Mouse (Mus musculus) myocyte (in vitro differentiated cells): ENCODE measurements around the gene Lamb3. TPM values are rescaled to one million over a fixed set of nuclear protein-coding genes. Genes with fewer than 3 reads are reported as not detected.
"Not testable (repeated sequence)": the region's sequence is repeated elsewhere in the genome, so short reads cannot be mapped to it uniquely, and the experiment has no call there.

Experiments used
- H3K27me3 ChIP-seq: one replicate; pipeline ENCODE4 v1.6.1; 2011; ENCODE audit not compliant: control insufficient read depth, insufficient read depth, insufficient read length
- H3K36me3 ChIP-seq: one replicate; pipeline ENCODE4 v1.6.1; 2011; ENCODE audit not compliant: control insufficient read depth, insufficient read depth
- H3K4me2 ChIP-seq: one replicate; pipeline ENCODE4 v1.6.1; 2011; ENCODE audit warnings: low read depth, control low read depth
- H3K4me3 ChIP-seq: one replicate; pipeline ENCODE4 v1.5.1; 2011; ENCODE audit warnings: mild to moderate bottlenecking, control low read depth, moderate library complexity
- H3K79me2 ChIP-seq: one replicate; pipeline ENCODE4 v1.6.1; 2011; ENCODE audit not compliant: control insufficient read depth, insufficient read depth
- H3ac ChIP-seq: one replicate; pipeline ENCODE4 v1.6.1; 2011; ENCODE audit not compliant: control insufficient read depth, insufficient read length
- CEBPB ChIP-seq: IDR thresholded peaks from 2 replicates; pipeline ENCODE4 v1.6.1; 2011; ENCODE audit warnings: mild to moderate bottlenecking, moderate library complexity; ENCODE audit not compliant: poor library complexity, insufficient read depth, severe bottlenecking
- E2F4 ChIP-seq: IDR thresholded peaks from one replicate; pipeline ENCODE4 v1.6.1; 2011; ENCODE audit warnings: mild to moderate bottlenecking, control low read depth, moderate library complexity; ENCODE audit not compliant: insufficient read depth
- MAX ChIP-seq: IDR thresholded peaks from one replicate; pipeline ENCODE4 v1.6.1; 2011; ENCODE audit warnings: low read depth, mild to moderate bottlenecking, control low read depth
- MYOD1 ChIP-seq, 3 experiments: IDR thresholded peaks; one replicate each; pipeline ENCODE4 v1.6.1; 2011; ENCODE audit warnings: control low read depth in 2 of 3, low read depth in 2 of 3, mild to moderate bottlenecking in 2 of 3, moderate library complexity in 1 of 3; ENCODE audit not compliant: insufficient read length in 2 of 3, control insufficient read depth in 1 of 3
- MYOG ChIP-seq, 3 experiments: IDR thresholded peaks; one replicate each; pipeline ENCODE4 v1.6.1; 2011; ENCODE audit warnings: control low read depth in 2 of 3, low read depth in 2 of 3, mild to moderate bottlenecking in 2 of 3; ENCODE audit not compliant: insufficient read length in 2 of 3, control insufficient read depth in 1 of 3, insufficient read depth in 1 of 3
- POLR2A ChIP-seq: IDR thresholded peaks from one replicate; pipeline ENCODE4 v1.6.1; 2011; ENCODE audit warnings: low read depth, mild to moderate bottlenecking, control low read depth, moderate library complexity; ENCODE audit not compliant: insufficient read length
- POLR2AphosphoS2 ChIP-seq: IDR thresholded peaks from one replicate; pipeline ENCODE4 v1.6.1; 2011; ENCODE audit warnings: low read depth, control low read depth; ENCODE audit not compliant: insufficient read length
- REST ChIP-seq: IDR thresholded peaks from one replicate; pipeline ENCODE4 v1.6.1; 2011; ENCODE audit warnings: mild to moderate bottlenecking, control low read depth, moderate library complexity; ENCODE audit not compliant: insufficient read depth, insufficient read length
- SRF ChIP-seq: IDR thresholded peaks from one replicate; pipeline ENCODE4 v1.6.1; 2011; ENCODE audit warnings: low read depth; ENCODE audit not compliant: control insufficient read depth, insufficient read length
- TCF12 ChIP-seq: IDR thresholded peaks from one replicate; pipeline ENCODE4 v1.6.1; 2011; ENCODE audit warnings: mild to moderate bottlenecking, control low read depth; ENCODE audit not compliant: poor library complexity, insufficient read depth, severe bottlenecking
- TCF3 ChIP-seq: IDR thresholded peaks from one replicate; pipeline ENCODE4 v1.6.1; 2011; ENCODE audit warnings: low read depth, control low read depth; ENCODE audit not compliant: insufficient read length
- USF1 ChIP-seq: IDR thresholded peaks from one replicate; pipeline ENCODE4 v1.6.1; 2011; ENCODE audit warnings: low read depth, mild to moderate bottlenecking, control low read depth, moderate library complexity
- polyA plus RNA-seq: library from polyadenylated mRNA; unstranded; fragments of >200 nt; fragmentation: generic; extraction: Trizol; gene quantifications from one replicate; pipeline ENCODE4 v1.2.1, GENCODE M21; 2012; ENCODE audit warnings: missing spikeins

Gene Lamb3
- polyA plus RNA-seq, 1 experiment, result 15.5 TPM

DNA sequence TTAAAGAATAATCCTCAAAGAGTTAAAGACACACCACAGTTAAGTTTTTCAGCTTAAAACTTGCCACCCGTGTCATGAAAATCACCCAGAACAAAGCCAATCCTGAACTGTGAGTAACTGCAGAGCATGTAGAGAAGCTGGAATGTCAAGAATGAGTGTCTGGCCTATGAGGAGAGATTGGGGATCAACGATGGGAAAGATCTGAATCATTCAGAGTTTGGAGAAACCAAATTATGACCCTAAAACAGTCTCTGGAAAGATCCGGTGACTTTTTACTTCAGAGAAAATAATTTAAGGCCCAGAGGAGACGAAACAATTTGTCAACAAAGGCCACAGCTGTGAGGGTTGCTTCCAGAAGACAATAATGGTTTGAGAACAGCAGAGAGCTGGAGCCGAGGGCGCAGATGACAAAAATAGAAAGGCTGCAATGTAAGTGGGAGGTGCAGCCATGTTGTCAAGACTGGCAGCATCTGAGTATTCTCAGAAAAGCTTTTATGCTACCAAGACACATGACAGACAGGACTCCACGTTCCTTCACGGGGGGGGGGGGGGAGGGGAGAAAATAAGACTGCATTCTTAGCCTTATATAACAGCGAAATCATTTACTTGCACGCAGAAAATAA, 36.2 kb downstream of the Lamb3 start:
- peak overlapping the region; percentile 44 for H3K4me2 ChIP-seq
- H3K27me3 ChIP-seq, result no peaks in the 10 kb centered on the region
- no peaks in the 10 kb centered on the region for H3K36me3 ChIP-seq
- H3K4me3 ChIP-seq, result no peak overlapping the region
- no peaks in the 10 kb centered on the region for H3K79me2 ChIP-seq
- peak in 1 of 3 experiments; percentile 19 for TF ChIP-seq MYOG (IDR thresholded peaks at IDR 0.05; ENCODE audit: control insufficient read depth in 1 of 3, insufficient read depth in 1 of 3, insufficient read length in 2 of 3, low read depth in 2 of 3)
- TF ChIP-seq TCF3, result no peak
- H3ac ChIP-seq, result no peak overlapping the region

DNA sequence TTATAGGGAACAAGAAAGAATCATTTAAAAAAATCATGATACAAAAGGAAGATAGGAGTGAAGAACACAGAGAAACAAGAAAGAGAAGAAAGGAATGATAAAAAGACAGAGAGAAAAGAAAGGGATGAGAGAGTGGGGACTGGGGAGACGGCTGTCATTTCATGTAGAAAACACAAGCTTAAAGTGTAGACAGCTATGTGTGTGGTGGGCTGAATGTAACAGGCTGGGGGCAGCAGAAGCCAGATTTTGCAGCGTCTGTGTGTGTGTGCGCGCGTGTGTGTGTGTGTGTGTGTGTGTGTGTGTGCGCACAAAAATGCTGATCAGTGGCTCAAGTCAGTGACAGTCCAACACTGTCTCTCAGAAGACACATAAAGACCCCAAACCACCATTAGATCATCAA, 36.7 kb downstream of the Lamb3 start:
- Histone ChIP-seq H3K79me2 (no peaks in the 10 kb centered on the region), H3K27me3 (no peaks in the 10 kb centered on the region), H3K4me3 (no peak overlapping the region), H3ac (no peak overlapping the region), H3K4me2 (peak overlapping the region; percentile 44), H3K36me3 (no peaks in the 10 kb centered on the region)
- TF ChIP-seq POLR2AphosphoS2 (no peak), E2F4 (no peak), MAX (no peak), MYOG (IDR thresholded peaks at IDR 0.05; ENCODE audit: control insufficient read depth in 1 of 3, insufficient read depth in 1 of 3, insufficient read length in 2 of 3, low read depth in 2 of 3) (no peak), TCF3 (no peak), CEBPB (no peak), SRF (no peak)

DNA sequence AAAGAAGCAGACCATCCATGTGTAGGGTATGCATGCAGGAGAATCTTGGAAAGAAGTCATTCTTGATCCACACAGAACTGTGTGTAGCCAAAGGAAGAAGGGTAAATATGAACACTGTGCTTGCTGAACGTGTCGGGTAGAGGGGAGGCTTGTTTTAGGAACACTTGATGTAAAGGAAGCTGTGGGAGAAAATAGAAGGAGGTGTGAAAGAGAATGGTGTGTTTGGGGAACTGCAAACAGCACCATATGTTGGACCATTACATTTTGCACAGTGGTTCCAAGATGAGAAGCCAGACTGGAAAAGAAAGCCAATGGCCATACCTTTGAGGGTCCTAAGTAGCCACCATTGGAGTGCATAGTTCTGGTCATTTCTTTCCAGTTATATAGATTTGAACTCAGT, 42.5 kb downstream of the Lamb3 start:
- Histone ChIP-seq H3K79me2 (no peaks in the 10 kb centered on the region), H3K4me3 (no peak overlapping the region), H3K4me2 (no peak overlapping the region), H3ac (no peak overlapping the region), H3K36me3 (no peaks in the 10 kb centered on the region), H3K27me3 (no peaks in the 10 kb centered on the region)
- TF ChIP-seq POLR2A, result no peak
- TF ChIP-seq E2F4, result no peak

DNA sequence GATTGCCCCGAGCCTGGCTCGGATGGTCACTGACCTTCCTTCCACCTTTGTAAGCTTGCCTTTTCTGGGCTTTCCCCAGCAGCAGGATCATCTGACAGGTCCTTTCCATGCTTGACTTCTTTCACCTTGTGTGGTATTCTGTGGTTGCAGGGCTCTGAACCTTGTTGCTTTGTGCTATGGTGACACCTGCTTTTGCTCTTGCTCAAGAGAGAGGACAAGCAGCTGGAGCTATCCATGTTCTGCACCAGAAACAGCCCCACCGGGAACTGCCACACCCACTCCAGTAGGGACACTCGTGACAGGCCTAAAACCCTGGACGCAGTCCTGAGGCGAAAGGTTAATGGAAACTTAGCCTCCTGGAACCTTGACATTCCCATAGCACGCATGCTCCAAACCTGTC, 43.9 kb downstream of the Lamb3 start:
- Histone ChIP-seq H3ac (no peak overlapping the region), H3K4me3 (no peak overlapping the region), H3K36me3 (no peaks in the 10 kb centered on the region), H3K79me2 (no peaks in the 10 kb centered on the region), H3K4me2 (no peak overlapping the region), H3K27me3 (no peaks in the 10 kb centered on the region)
- TF ChIP-seq MYOG (IDR thresholded peaks at IDR 0.05; ENCODE audit: control insufficient read depth in 1 of 3, insufficient read depth in 1 of 3, insufficient read length in 2 of 3, low read depth in 2 of 3) (no peak), REST (no peak), MYOD1 (IDR thresholded peaks at IDR 0.05; ENCODE audit: control insufficient read depth in 1 of 3, insufficient read length in 2 of 3, low read depth in 2 of 3) (no peak), SRF (no peak), TCF3 (no peak), MAX (no peak)

DNA sequence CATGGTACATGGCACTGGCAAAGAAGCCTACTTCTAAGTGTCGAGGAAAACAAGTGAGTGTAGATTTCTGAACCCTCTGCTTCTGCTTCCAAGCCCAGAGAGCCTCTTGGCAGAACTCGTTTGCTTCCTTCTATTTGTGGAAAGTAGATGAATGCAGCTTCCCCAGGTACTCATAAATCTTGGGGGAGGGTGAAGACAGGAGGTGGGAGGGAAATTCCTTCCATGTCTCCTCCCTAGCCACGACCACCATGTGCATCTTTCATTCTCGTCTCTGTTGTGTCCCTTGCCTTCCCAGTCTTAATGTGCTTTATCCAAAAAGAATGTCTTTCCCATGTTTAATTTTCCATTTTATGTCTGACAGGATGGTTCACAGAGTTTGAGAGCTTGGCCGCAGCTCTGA, 45.1 kb downstream of the Lamb3 start:
- Histone ChIP-seq H3ac (no peak overlapping the region), H3K36me3 (no peaks in the 10 kb centered on the region), H3K27me3 (no peaks in the 10 kb centered on the region), H3K4me3 (no peak overlapping the region), H3K79me2 (no peaks in the 10 kb centered on the region), H3K4me2 (no peak overlapping the region)
- TF ChIP-seq MYOD1 (IDR thresholded peaks at IDR 0.05; ENCODE audit: control insufficient read depth in 1 of 3, insufficient read length in 2 of 3, low read depth in 2 of 3) (no peak), TCF12 (no peak), REST (no peak), SRF (no peak), CEBPB (no peak), POLR2A (no peak), POLR2AphosphoS2 (no peak), TCF3 (no peak), E2F4 (no peak), MYOG (IDR thresholded peaks at IDR 0.05; ENCODE audit: control insufficient read depth in 1 of 3, insufficient read depth in 1 of 3, insufficient read length in 2 of 3, low read depth in 2 of 3) (no peak), MAX (no peak), USF1 (no peak)

DNA sequence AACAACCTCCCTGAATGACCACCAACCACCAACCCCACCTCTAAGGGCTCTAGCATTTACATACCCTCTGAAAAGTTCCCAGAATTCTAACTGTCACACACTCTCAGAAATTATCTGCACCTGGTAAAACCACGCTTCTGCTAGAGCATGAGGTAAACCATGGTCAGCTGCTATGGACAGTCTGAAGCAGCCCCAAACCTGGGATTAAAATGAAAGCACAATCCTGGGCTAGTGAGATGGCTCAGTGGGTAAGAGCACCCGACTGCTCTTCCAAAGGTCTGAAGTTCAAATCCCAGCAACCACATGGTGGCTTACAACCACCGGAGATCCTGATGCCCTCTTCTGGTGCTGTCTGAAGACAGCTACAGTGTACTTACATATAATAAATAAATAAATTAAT, 46.4 kb downstream of the Lamb3 start:
- H3K27me3 ChIP-seq, H3K4me2 ChIP-seq, H3K4me3 ChIP-seq, H3K36me3 ChIP-seq, H3ac ChIP-seq, H3K79me2 ChIP-seq: not testable (repeated sequence)
